Mouse (Mus musculus): ENCODE data around the gene Shank3.

The Shank3 gene

DNA sequence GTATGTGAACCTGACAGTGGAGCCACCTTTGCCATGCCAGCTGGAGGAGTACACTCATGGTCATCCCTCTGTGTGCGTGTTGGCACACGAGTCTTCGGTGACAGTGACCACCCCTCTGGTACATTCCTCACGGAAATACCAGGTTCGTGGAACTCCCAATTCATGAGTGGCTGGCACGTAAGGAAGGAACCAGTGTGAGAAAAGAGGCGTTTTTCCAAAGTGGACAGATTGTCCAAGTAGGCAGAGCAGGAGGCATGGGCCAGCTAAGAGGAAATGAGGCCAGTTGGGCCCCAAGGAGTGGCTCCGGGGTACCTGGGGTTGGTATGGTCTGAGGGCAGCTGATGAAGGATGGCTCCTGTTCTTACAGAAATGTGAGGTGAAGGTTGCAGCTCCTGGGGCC is 26.0 kb downstream of the Shank3 start:
- no peak for DNase-seq

- no peak for DNase-seq
These were observed 26.5 kb downstream of the Shank3 start for GRCm38 (mm10) chr15:89525896-89526295.

DNA sequence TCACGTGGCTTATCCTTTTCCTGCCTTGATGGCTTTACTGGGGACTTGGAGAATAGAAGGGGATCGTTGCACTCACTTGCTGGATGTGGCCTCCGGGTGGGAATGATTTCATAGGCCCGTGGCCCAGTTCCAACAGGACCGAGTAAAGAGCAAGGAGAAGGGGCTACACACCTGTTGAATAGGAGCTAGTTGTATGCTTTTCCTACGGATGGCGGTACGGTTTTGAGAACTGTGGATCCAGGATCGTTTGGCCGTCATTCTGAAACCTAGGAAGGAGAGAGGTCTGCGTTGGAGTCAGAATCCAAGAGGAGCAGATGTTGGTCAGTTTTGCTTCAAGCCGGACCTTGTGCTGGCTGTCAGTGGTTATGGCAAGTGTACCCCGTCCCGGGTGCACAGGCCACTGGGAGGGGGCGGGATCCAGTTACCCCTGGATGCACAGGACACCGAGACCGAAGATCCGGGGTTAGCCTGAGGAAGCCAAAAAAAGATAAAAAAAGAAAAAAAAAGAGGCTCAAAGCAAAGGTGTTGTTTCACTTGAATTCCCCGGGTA is 27.4 kb downstream of the Shank3 start:
- DNase-seq = no peak

DNA sequence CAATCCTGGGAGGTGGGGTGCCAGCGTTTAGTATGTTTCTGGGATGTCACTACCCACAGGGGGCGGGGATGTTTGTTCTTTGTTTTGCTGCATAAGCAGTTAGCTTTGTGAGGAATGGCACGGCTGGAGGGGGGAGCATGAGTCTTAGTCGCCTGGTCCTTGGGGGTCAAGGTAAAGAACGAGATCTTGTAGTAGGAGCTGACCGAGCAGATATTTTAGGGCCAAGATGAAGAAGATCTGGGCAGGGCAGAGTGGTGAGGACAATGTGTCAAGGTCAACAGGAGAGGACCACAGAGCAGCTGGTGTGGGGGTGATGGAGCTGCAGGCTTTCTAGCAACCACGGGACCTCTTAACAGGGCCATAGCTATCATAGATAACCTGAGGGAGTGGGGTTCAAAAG is 28.0 kb downstream of the Shank3 start:
- DNase-seq = no peak

- DNase-seq = peak; percentile 23
These were observed 28.9 kb downstream of the Shank3 start for GRCm38 (mm10) chr15:89528201-89528850.

DNA sequence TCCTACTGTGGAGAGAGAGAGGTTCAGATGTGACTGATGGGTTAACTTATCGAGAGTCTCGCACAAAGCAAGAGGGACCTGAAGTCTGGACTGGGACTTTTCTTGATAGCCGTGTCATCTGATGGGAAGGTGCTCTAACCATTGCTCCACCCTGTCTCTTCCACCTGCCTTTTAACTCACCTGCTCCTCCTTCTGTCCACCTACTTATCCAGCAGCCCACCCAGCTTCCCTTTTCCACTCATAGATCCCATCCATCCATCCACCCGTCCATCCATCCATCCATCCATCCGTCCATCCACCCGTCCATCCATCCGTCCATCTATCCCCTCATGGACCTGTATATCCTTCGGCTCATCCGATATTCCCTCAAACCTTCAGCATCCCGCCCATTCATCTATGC is 29.5 kb downstream of the Shank3 start:
- no peak for DNase-seq

GRCm38 (mm10) chr15:89530336-89530735 is 30.9 kb downstream of the Shank3 start:
- peak; percentile 51 for DNase-seq

GRCm38 (mm10) chr15:89531399-89531798 is 32.0 kb downstream of the Shank3 start:
- DNase-seq = no peak

DNA sequence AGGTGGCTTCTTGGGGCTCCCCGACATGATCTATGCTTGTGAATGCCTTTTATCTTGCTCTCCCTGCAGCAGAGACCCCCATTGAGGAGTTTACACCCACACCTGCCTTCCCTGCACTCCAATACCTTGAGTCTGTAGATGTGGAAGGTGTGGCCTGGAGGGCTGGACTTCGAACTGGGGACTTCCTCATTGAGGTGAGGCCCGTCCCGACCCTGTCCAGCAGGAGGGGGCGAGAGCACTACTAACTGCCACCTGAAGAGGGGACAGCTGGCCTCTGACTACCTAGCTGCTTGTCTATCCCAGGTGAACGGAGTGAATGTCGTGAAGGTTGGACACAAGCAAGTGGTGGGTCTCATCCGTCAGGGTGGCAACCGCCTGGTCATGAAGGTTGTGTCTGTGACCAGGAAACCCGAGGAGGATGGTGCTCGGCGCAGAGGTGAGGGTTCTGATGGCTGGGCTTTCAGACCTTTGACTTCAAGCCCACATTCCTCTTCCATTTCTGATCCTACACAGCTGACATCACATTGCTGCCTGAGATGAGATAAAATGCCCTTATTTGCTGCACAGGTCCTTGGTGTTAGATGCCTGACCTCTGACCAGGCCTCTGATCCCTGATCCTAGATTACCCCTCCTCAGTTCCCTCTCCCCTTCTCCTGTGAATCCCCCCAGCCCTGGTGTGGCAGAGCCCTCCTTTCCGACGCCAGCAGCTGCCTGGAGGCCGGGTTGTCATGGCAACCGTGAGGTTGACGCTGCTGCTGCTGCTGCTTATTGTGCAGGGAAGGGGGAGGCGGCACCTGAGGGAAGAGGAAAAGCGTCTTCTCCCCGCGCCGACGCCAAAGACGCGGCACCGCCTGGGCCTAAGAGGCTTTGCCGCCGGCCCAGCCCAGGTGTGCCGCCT is 32.9 kb downstream of the Shank3 start:
- DNase-seq = no peak

GRCm38 (mm10) chr15:89532924-89533842 is 33.8 kb downstream of the Shank3 start:
- no peak for DNase-seq

DNA sequence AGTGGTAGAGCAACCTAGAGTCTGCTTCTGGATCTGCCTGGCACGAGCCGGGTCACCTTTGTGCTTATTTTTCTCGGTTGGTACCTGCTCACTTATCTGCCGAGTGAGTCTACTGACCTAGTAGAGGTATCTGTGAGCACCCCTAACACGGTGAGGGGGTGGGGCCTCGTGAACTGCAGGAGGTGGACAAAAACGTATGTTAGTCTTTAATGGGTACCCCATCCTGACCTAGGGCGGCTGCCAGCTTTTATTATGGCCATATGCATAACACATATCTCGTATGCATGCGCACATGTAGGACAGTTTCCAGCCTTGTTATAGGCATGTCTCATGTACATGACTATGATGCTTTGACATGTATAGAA is 34.4 kb downstream of the Shank3 start:
- no peak for DNase-seq

- DNase-seq = no peak
These were observed 44.7 kb downstream of the Shank3 start for GRCm38 (mm10) chr15:89544171-89544570.

DNA sequence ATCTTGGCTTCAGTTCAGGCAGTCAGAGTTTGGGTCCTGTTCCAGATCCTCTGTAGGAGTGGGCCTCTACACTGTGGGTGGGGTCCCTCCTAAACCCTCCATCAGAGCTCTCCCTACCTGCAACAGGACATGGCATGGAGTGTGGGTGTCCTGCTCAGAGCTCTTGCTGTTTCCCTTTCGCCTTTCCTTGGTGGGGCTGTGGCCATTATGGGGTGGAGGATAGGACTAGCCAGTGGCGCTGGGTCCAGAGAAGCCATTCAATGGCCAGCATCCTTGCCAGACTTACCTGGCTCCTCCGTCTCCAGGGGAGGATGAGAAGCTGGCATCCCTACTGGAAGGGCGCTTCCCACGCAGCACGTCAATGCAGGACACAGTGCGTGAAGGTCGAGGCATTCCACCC is 47.9 kb downstream of the Shank3 start:
- DNase-seq = no peak

GRCm38 (mm10) chr15:89547824-89548601 is 48.6 kb downstream of the Shank3 start:
- no peak for DNase-seq

GRCm38 (mm10) chr15:89548837-89549236 is 49.4 kb downstream of the Shank3 start:
- no peak for DNase-seq

DNA sequence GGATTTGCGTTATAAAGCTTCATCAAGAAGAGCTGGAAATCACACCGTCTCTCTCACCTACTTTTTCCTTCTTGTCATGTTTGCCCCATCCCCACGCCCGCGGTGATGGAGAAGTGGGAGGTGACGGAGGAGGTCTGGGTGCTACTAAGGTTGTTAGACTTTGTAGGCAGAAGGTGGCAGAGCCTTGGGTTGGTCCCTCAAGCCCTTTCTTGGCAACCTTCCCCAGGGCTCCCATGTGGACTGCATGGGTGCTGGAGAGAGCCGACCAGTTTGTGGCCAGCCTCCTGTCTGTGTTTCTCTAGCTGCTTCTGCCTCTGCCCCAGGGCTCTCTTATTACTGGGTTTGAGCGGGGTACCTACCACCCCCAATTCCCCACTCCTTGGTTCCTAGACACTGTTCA is 51.1 kb downstream of the Shank3 start:
- DNase-seq = no peak

DNA sequence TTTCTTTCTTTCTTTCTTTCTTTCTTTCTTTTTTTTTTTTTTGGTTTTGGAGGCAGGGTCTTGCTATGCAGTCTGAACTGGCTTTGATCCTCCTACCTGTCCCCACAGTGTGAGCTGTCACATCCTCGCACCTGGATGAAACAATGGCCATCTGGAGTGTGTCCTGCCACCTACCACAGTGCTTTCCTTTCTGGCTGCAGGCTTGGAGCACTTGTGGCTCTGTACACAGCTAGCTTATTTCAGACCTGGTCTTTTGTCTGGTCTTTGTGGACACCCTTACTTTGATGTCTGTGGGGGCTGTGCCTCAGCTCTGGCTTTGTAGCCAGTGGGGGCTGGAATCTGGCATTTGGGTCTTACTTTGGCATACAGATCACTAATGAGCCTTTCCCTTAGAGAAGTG is 52.3 kb downstream of the Shank3 start:
- no peak for DNase-seq

GRCm38 (mm10) chr15:89555591-89555990 is 56.2 kb downstream of the Shank3 start:
- DNase-seq = no peak

DNA sequence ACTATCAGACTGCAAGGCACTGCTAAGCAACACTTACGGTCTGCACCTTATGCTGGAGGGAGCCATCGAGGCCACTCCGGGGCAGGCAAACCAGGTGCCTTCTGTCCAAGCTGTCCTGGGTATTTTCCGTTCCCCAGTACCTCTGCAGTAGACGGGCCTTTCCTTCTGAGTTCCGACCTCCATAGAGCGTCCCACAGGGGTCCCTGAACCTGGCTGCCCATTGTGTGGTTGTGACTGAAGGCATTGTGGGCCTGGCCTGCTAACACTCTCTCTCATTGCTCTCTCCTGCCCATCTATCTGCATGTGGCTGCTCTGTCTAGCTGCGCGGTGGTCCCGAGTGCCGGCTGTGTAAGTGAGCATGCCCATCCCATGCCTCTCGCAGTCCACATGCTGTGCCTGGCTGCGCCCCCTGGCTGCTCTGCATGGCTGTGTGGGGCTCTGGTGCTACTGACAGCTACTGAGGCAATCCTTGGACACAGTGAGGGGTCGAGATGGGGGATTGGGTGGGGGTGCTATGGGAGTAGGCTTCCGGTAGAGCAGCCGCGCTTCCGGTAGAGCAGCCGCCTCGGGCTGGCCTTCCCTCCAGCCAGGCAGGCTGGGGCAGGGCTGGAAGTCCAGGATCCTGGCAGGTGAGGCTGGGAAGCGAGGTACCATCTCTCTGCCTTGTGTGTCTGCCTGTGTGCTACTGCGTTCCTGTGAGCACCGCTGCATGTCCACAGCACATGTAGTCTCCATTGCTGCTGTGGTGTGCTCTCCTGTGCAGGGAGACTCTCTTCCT is 57.2 kb downstream of the Shank3 start:
- no peak for DNase-seq

- no peak for DNase-seq
These were observed 58.0 kb downstream of the Shank3 start for GRCm38 (mm10) chr15:89557179-89557995.

GRCm38 (mm10) chr15:89557996-89558390 is 58.6 kb downstream of the Shank3 start:
- DNase-seq = no peak

Measured in kidney, adult 9 months (tissue).